In the genomic region with DNA sequence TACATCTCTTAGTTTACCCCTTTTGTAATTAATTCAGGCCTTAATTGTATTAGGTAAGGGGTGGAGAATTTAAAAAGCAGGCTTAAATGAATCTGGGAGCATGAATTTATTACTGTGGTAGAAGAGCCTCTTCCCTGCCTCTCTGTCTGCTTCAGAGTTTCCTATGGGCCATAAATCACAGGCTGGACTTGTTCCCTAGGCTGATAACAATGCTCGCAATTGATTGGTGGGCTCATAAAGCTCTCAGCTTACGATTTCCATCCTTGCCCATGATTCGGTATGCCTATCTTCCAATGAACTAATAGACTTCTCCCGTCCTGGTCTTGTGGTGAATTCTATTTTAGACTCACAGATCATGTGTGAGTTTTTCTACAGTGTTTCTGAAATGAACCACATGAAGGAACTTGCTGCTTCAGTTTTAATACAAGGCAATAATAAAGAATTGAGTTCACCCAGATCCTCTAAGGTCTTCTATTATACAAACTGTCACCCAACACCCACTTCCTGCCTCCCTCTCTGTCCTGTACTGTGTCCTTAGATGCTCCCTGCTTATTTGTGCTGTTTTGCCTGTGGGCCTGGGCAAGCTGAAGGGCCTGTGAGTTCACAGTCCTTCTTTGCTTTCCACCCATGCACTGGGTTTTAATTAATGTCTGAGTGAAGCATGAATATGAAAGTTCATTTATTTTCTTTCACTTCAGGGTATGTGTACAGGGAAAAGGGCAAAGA, we compare ENCODE assay signal across 18 mouse cellular contexts.
A peak's percentile ranks its signal among the peaks of the same experiment; 100 is the strongest.
DNase-seq lines count a peak whose midpoint lies in the region; ATAC-seq and TF ChIP-seq lines count a peak whose summit lies in the region.
"Had no signal": no experiment of that assay in that cellular context is flagged by ENCODE, and none has a peak within 500 bp of the region (broad histone marks: within the 10 kb centered on the region; RNA-seq: fewer than 3 reads in every experiment).

No protein-coding gene starts in this region.

- H3K4me1 ChIP-seq in kidney, adult 2 months (ENCODE audit: control insufficient read depth, insufficient read depth, low read length) = no peaks in the 10 kb centered on the region
- H3K4me1 ChIP-seq in lung, adult 2 months (ENCODE audit: control insufficient read depth, insufficient read depth, low read length) = no peaks in the 10 kb centered on the region
- no peaks in the 10 kb centered on the region for H3K4me1 ChIP-seq in kidney, embryonic 15.5 days
- no peaks in the 10 kb centered on the region for H3K4me1 ChIP-seq in neural tube, embryonic 11.5 days (ENCODE audit: control insufficient read depth, insufficient read depth, low read length)
- no peaks in the 10 kb centered on the region for H3K4me1 ChIP-seq in midbrain, embryonic 14.5 days (ENCODE audit: control insufficient read depth, insufficient read depth, low read length)
- H3K4me1 ChIP-seq: embryonic facial prominence, embryonic 15.5 days; heart, embryonic 12.5 days; limb, embryonic 15.5 days had no signal

- ATAC-seq in kidney, embryonic 15.5 days (replicated peaks; ENCODE audit: low FRiP score) = peak; percentile 62; the same call in 1 of the 2 replicates
- ATAC-seq in neural tube, embryonic 11.5 days (ENCODE audit: insufficient read depth, low FRiP score, low TSS enrichment) = peak; percentile 86
- ATAC-seq in midbrain, embryonic 14.5 days (ENCODE audit: low FRiP score, low TSS enrichment) = no peak
- ATAC-seq: forebrain, embryonic 16.5 days; hindbrain, embryonic 16.5 days; intestine, postnatal 0 days had no signal

- no peak overlapping the region for H3K4me2 ChIP-seq in kidney, embryonic 15.5 days
- H3K4me2 ChIP-seq in neural tube, embryonic 11.5 days (ENCODE audit: low read depth) = no peak overlapping the region
- H3K4me2 ChIP-seq in midbrain, embryonic 14.5 days (ENCODE audit: low read length) = no peak overlapping the region
- H3K4me2 ChIP-seq: embryonic facial prominence, embryonic 15.5 days; heart, embryonic 12.5 days; limb, embryonic 15.5 days had no signal

- TF ChIP-seq CTCF in kidney, adult 2 months (conservative IDR thresholded peaks at IDR 0.05; ENCODE audit: insufficient read depth, insufficient read length, low read depth, low read length) = no peak
- no peak for TF ChIP-seq CTCF in lung, adult 2 months (IDR thresholded peaks at IDR 0.05; ENCODE audit: insufficient read depth, low read length)

- no peak overlapping the region for H3K27ac ChIP-seq in kidney, adult 2 months (ENCODE audit: insufficient read depth, low read depth, low read length)
- no peak overlapping the region for H3K27ac ChIP-seq in kidney, embryonic 15.5 days
- H3K27ac ChIP-seq in neural tube, embryonic 11.5 days (ENCODE audit: low read depth, low read length) = no peak overlapping the region
- no peak overlapping the region for H3K27ac ChIP-seq in midbrain, embryonic 14.5 days (replicated peaks; ENCODE audit: low read depth, low read length)
- H3K27ac ChIP-seq: embryonic facial prominence, embryonic 15.5 days; limb, embryonic 15.5 days had no signal

- H3K9ac ChIP-seq in kidney, embryonic 15.5 days = no peak overlapping the region
- no peak overlapping the region for H3K9ac ChIP-seq in neural tube, embryonic 11.5 days (ENCODE audit: low read length)
- no peak overlapping the region for H3K9ac ChIP-seq in midbrain, embryonic 14.5 days (replicated peaks; ENCODE audit: low read length)
- H3K9ac ChIP-seq: embryonic facial prominence, embryonic 15.5 days; heart, embryonic 12.5 days; limb, embryonic 15.5 days had no signal

- no peaks in the 10 kb centered on the region for H3K27me3 ChIP-seq in kidney, adult 2 months (replicated peaks; ENCODE audit: control insufficient read depth, insufficient read depth, low read length)
- H3K27me3 ChIP-seq in kidney, embryonic 15.5 days = no peaks in the 10 kb centered on the region
- H3K27me3 ChIP-seq in neural tube, embryonic 11.5 days (ENCODE audit: control insufficient read depth, insufficient read depth, low read length) = no peaks in the 10 kb centered on the region
- no peaks in the 10 kb centered on the region for H3K27me3 ChIP-seq in midbrain, embryonic 14.5 days (ENCODE audit: control insufficient read depth, insufficient read depth, low read length)
- H3K27me3 ChIP-seq: embryonic facial prominence, embryonic 15.5 days; heart, embryonic 12.5 days; limb, embryonic 15.5 days had no signal

- H3K36me3 ChIP-seq in kidney, adult 2 months (ENCODE audit: control insufficient read depth, insufficient read depth, low read length) = no peaks in the 10 kb centered on the region
- H3K36me3 ChIP-seq in kidney, embryonic 15.5 days = no peaks in the 10 kb centered on the region
- no peaks in the 10 kb centered on the region for H3K36me3 ChIP-seq in neural tube, embryonic 11.5 days (ENCODE audit: control insufficient read depth, insufficient read depth, low read length)
- H3K36me3 ChIP-seq in midbrain, embryonic 14.5 days (ENCODE audit: control insufficient read depth, insufficient read depth, low read length) = no peaks in the 10 kb centered on the region
- H3K36me3 ChIP-seq: embryonic facial prominence, embryonic 15.5 days; heart, embryonic 12.5 days; limb, embryonic 15.5 days had no signal

- WGBS in kidney, adult 2 months = 10% methylated on average over 4 of the region's 4 CpGs
- 35% methylated on average over 4 of the region's 4 CpGs for WGBS in lung, adult 2 months
- 6% methylated on average over 4 of the region's 4 CpGs for WGBS in kidney, embryonic 15.5 days
- 18% methylated on average over 4 of the region's 4 CpGs for WGBS in neural tube, embryonic 11.5 days
- 73% methylated on average over 4 of the region's 4 CpGs for WGBS in midbrain, embryonic 14.5 days

- peak; percentile 27 for DNase-seq in kidney, adult 2 months
- no peak for DNase-seq in kidney, adult 11 months
- peak; percentile 2 for DNase-seq in lung, postnatal 25 days (ENCODE audit: low spot score)
- DNase-seq in lung, adult 2 months = no peak
- DNase-seq in neural tube, embryonic 11.5 days (ENCODE audit: low spot score) = peak; percentile 15
- no peak for DNase-seq in midbrain, embryonic 14.5 days
- no peak for DNase-seq in Muller cell, postnatal 12 days (ENCODE audit: inconsistent ontology term)
- DNase-seq: B cell, adult 2 months; cerebellum, adult 9-10 months; right cerebral cortex, postnatal 25 days; thymus, postnatal 4 days had no signal

- no peak for TF ChIP-seq POLR2A in kidney, adult 2 months (IDR thresholded peaks at IDR 0.05; ENCODE audit: low read depth, low read length)
- no peak for TF ChIP-seq POLR2A in lung, adult 2 months (IDR thresholded peaks at IDR 0.05; ENCODE audit: borderline replicate concordance, extremely low read depth, low read depth, low read length)

- H3K4me3 ChIP-seq in kidney, adult 2 months (ENCODE audit: insufficient read depth, low read depth, low read length) = no peak overlapping the region
- H3K4me3 ChIP-seq in lung, adult 2 months (replicated peaks; ENCODE audit: extremely low read depth, low read depth, low read length) = no peak overlapping the region
- no peak overlapping the region for H3K4me3 ChIP-seq in kidney, embryonic 15.5 days (replicated peaks)
- no peak overlapping the region for H3K4me3 ChIP-seq in neural tube, embryonic 11.5 days (ENCODE audit: low read depth, low read length)
- H3K4me3 ChIP-seq in midbrain, embryonic 14.5 days (replicated peaks; ENCODE audit: low read depth, low read length) = no peak overlapping the region
- H3K4me3 ChIP-seq: embryonic facial prominence, embryonic 15.5 days; heart, embryonic 12.5 days; limb, embryonic 15.5 days had no signal

- H3K9me3 ChIP-seq in kidney, embryonic 15.5 days (replicated peaks) = no peaks in the 10 kb centered on the region
- no peaks in the 10 kb centered on the region for H3K9me3 ChIP-seq in neural tube, embryonic 11.5 days (ENCODE audit: control insufficient read depth, low read length)
- H3K9me3 ChIP-seq in midbrain, embryonic 14.5 days (ENCODE audit: control insufficient read depth, low read length) = no peaks in the 10 kb centered on the region
- H3K9me3 ChIP-seq: embryonic facial prominence, embryonic 15.5 days; heart, embryonic 12.5 days; limb, embryonic 15.5 days had no signal

Comparison
In these comparisons a context has a peak if more than half of its experiments do, and no peak if none do; other contexts are left out.
1. DNase-seq: peak in kidney, adult 2 months (single experiment), lung, postnatal 25 days (single experiment) and neural tube, embryonic 11.5 days (single experiment); none in kidney, adult 11 months (single experiment), lung, adult 2 months (single experiment), midbrain, embryonic 14.5 days (single experiment) and Muller cell, postnatal 12 days (single experiment).